Mouse (Mus musculus) embryonic fibroblast, embryonic 13.5 days (primary cell): ENCODE data around the gene Hectd4. TPM values are rescaled to one million over a fixed set of nuclear protein-coding genes. Genes with fewer than 3 reads are reported as not detected.

Experiments
- H3K27ac ChIP-seq: 2 replicates; pipeline ENCODE4 v1.5.1; 2012; ENCODE audit warnings: low read length, control low read depth, inconsistent platforms; ENCODE audit not compliant: insufficient read depth
- H3K4me1 ChIP-seq: 2 replicates; pipeline ENCODE4 v1.6.1; 2011; ENCODE audit warnings: low read length; ENCODE audit not compliant: control insufficient read depth, insufficient read depth
- H3K4me3 ChIP-seq: 2 replicates; pipeline ENCODE4 v1.5.1; 2011; ENCODE audit warnings: mild to moderate bottlenecking, control low read depth, low read length; ENCODE audit not compliant: insufficient read depth
- CTCF ChIP-seq: IDR thresholded peaks from 2 replicates; pipeline ENCODE4 v1.5.1; 2011; ENCODE audit warnings: mild to moderate bottlenecking, control low read depth, low read length, moderate library complexity, borderline replicate concordance; ENCODE audit not compliant: insufficient read depth
- POLR2A ChIP-seq: IDR thresholded peaks from 2 replicates; pipeline ENCODE4 v1.6.1; 2011; ENCODE audit warnings: low read depth, mild to moderate bottlenecking, control low read depth, low read length, moderate library complexity
- polyA plus RNA-seq: library from polyadenylated mRNA; stranded (reverse); fragments of >200 nt; gene quantifications from 2 replicates; pipeline ENCODE4 v1.2.4, GENCODE M21; 2011; ENCODE audit warnings: low read depth; ENCODE audit not compliant: missing spikeins, insufficient read length

Gene Hectd4
- polyA plus RNA-seq, 1 experiment = 17.2 TPM

DNA sequence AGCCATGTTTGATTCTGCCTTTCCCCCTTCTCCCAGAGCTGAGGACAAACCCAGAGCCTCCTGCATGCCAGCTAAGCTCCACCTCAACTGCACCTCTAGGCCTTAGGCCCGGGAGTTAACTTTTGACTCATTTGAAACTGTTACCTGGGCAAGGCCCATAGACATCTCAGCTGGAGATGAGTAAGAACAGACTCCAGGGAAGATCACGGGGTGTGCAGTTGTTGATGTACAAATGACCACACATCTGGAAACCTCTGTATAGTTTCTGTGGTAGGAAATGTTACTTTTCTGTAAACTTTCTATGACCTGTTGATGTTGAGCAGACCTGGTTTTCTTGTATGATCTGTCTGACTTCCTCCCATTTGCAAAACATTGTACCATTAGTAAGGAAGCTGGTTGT, 9.2 kb downstream of the Hectd4 start:
- H3K4me1 ChIP-seq = no peaks in the 10 kb centered on the region
- no peak overlapping the region for H3K4me3 ChIP-seq
- TF ChIP-seq POLR2A (no peak), CTCF (no peak)
- H3K27ac ChIP-seq = no peak overlapping the region

DNA sequence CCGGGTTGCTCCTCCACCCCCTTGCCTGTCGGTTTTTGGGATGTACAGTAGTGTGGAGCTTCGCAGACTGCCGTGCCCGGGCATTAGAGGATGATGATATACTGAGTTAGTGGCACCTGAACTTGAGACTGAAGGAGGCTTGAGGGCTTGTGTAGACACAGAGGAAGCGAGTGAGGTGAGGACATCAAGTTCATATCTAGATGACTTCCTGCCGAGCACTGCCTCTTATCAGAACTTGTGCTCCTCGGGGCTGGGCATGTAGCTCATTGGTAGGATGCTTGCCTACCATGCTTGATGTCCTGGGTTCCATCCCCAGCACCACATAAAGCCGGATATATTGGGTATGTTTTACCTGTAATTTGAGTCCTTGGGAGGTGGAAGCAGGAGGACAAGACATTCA, 10.8 kb downstream of the Hectd4 start:
- no peaks in the 10 kb centered on the region for H3K4me1 ChIP-seq
- TF ChIP-seq POLR2A (no peak), CTCF (no peak)
- H3K27ac ChIP-seq = no peak overlapping the region
- no peak overlapping the region for H3K4me3 ChIP-seq

DNA sequence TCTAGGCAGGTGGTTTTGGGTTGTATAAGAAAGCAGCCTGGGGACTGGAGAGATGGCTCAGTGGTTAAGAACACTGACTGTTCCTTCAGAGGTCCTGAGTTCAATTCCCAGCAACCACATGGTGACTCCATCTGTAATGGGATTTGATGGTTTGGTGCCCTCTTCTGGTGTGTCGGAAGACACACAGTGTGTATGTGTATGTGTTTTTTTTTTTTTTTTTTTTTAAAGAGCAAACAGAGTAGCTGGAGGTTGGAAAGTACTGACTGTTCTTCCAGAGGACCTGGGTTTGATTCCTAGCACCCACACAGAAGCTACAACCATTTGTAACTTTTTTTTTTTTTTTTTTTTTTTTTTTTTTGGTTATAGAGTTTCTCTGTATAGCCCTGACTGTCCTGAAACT, 12.8 kb downstream of the Hectd4 start:
- H3K27ac ChIP-seq = no peak overlapping the region
- no peaks in the 10 kb centered on the region for H3K4me1 ChIP-seq
- TF ChIP-seq POLR2A = no peak
- no peak for TF ChIP-seq CTCF
- H3K4me3 ChIP-seq = no peak overlapping the region

DNA sequence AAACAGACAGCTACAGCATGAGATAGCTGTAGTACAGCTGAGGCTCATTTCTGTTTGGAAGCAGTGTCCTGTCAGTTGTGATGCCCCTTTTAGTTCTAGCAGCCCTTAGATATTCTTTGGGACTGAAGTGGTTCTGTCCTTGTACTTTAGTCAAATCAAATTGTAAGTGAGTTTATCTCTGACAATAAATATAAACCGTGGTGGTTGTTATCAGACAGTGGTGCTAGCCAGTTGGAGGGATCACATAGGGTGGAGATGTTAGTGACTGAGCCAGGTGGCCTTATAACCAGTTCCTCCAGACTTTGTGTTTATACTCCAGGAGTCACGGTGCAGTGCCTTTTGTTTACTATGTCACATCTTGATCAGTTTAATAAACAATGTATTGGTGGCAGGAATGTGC, 13.7 kb downstream of the Hectd4 start:
- TF ChIP-seq CTCF (no peak), POLR2A (no peak)
- Histone ChIP-seq H3K4me1 (no peaks in the 10 kb centered on the region), H3K4me3 (no peak overlapping the region), H3K27ac (no peak overlapping the region)

DNA sequence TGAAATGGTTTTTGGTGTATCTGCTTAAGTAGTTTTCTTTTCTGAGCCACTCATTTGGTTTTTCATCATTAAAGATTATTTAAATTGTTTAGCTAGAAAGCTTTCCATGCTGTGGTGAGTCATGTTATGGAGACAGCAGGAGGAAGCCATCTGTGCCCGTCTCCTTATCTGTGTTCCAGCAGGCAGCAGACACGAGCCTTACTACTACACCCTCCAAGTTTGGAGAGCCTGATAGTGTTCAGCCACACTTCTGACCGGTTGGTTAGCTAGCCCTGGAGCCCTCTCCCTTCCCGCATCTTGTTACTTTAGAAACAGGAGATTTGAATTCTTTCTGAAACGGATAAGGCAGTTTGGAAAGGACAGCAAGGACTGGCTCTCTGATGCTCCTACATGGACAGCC, 16.2 kb downstream of the Hectd4 start:
- Histone ChIP-seq H3K27ac (no peak overlapping the region), H3K4me1 (no peaks in the 10 kb centered on the region), H3K4me3 (no peak overlapping the region)
- TF ChIP-seq CTCF (no peak), POLR2A (no peak)

- H3K4me3 ChIP-seq = no peak overlapping the region
- H3K27ac ChIP-seq = no peak overlapping the region
- H3K4me1 ChIP-seq = no peaks in the 10 kb centered on the region
- no peak for TF ChIP-seq POLR2A
- no peak for TF ChIP-seq CTCF
Measured at GRCm38 (mm10) chr5:121238208-121238607, 18.2 kb downstream of the Hectd4 start.

DNA sequence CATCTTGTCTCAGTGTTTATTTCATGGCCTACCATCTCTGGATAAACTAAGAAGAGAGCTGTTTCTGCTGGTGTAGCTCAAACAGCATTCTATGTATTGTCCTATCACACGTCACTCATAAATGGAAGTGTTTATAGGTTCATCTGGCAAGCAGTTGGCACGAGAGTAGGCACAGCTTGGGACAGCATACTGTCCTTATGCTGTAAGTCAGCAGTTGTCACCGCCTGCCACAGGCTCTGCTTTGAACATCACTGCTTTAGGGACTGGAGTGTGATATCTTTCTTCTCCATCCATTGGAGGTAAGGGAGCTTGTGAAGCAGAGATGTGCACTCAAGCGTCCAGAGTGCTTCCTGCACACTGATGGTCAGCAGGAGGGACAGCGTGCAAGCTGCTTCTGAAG, 19.8 kb downstream of the Hectd4 start:
- Histone ChIP-seq H3K27ac (no peak overlapping the region), H3K4me3 (no peak overlapping the region), H3K4me1 (no peaks in the 10 kb centered on the region)
- TF ChIP-seq CTCF (no peak), POLR2A (no peak)

- no peak overlapping the region for H3K4me3 ChIP-seq
- no peak overlapping the region for H3K27ac ChIP-seq
- TF ChIP-seq POLR2A (no peak), CTCF (no peak)
- H3K4me1 ChIP-seq = no peaks in the 10 kb centered on the region
Measured at GRCm38 (mm10) chr5:121241182-121241581, 21.2 kb downstream of the Hectd4 start.

DNA sequence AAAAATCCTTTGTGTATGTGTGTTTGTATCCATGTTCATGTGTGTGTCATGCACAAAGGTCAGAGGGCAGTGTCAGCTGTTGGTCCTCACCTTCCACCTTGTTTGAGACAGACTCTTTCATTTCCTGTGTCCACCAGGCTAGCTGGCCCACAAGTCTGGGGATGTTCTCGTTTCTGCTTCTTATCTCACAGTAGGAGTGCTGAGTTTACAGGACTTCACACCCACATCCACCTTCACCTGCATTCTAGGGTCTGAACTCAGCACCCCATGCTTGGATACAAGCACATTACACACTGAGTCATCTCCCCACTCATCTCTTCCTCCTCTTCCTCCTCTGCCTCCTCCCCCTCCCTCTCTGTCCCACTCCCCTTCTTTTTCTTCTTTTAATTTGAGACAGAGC, 22.2 kb downstream of the Hectd4 start:
- TF ChIP-seq CTCF = no peak
- no peak for TF ChIP-seq POLR2A

GRCm38 (mm10) chr5:121242701-121243100, 22.7 kb downstream of the Hectd4 start:
- no peak overlapping the region for H3K4me3 ChIP-seq
- H3K4me1 ChIP-seq = no peaks in the 10 kb centered on the region
- no peak overlapping the region for H3K27ac ChIP-seq
- no peak for TF ChIP-seq CTCF

More for the DNA sequence above, 22.2 kb downstream of the Hectd4 start:
- no peaks in the 10 kb centered on the region for H3K4me1 ChIP-seq
- H3K4me3 ChIP-seq = no peak overlapping the region
- H3K27ac ChIP-seq = no peak overlapping the region
